Mouse (Mus musculus): Measurements from ENCODE around the gene Qrich2.

- no peak for TF ChIP-seq RCOR1 (IDR thresholded peaks at IDR 0.05; ENCODE audit: low read depth, low read length)
- TF ChIP-seq NRF1 (IDR thresholded peaks at IDR 0.05; ENCODE audit: insufficient read depth, low read depth, low read length, poor library complexity, severe bottlenecking): no peak
- TF ChIP-seq POLR2A (IDR thresholded peaks at IDR 0.05; ENCODE audit: control insufficient read depth in 1 of 2, insufficient read depth in 1 of 2, low read depth in 1 of 2, low read length in 2 of 2, poor library complexity in 1 of 2): no peak
- TF ChIP-seq UBTF (IDR thresholded peaks at IDR 0.05; ENCODE audit: borderline replicate concordance, insufficient read depth, low read depth, low read length): no peak
- TF ChIP-seq CTCF (IDR thresholded peaks at IDR 0.05 in 2 of 3, conservative IDR thresholded peaks at IDR 0.05 in 1 of 3; ENCODE audit: control insufficient read depth in 1 of 3, insufficient read depth in 1 of 3, low read depth in 2 of 3, low read length in 3 of 3, poor library complexity in 1 of 3, severe bottlenecking in 1 of 3): no peak
- no peak for TF ChIP-seq POLR2AphosphoS2 (IDR thresholded peaks at IDR 0.05; ENCODE audit: low read length)
- no peak for TF ChIP-seq GATA1 (IDR thresholded peaks at IDR 0.05; ENCODE audit: low read depth, low read length)
- TF ChIP-seq TBP (IDR thresholded peaks at IDR 0.05; ENCODE audit: low read depth, low read length): no peak
- TF ChIP-seq EP300 (IDR thresholded peaks at IDR 0.05; ENCODE audit: low read depth in 1 of 2, low read length in 2 of 2): no peak
- TF ChIP-seq TAL1 (IDR thresholded peaks at IDR 0.05; ENCODE audit: low read length): no peak
- TF ChIP-seq ELF1 (IDR thresholded peaks at IDR 0.05; ENCODE audit: low read depth, low read length): no peak
- no peak for TF ChIP-seq CHD2 (IDR thresholded peaks at IDR 0.05; ENCODE audit: low read length)
These were observed 42.6 kb upstream of the Qrich2 start for GRCm38 (mm10) chr11:116508689-116509088.

Data from MEL (cell line).